Mouse (Mus musculus) left cerebral cortex, adult 9 months (tissue): ENCODE results near the gene Rsg1.

ENCODE experiments used
- DNase-seq, 2 experiments: peaks; one replicate each; pipeline ENCODE4 v3.0.0; 2022; ENCODE audit warnings: low spot score in 2 of 2

Rsg1 gene

GRCm38 (mm10) chr4:141247776-141248613, 34.2 kb downstream of the Rsg1 start:
- no peak for DNase-seq

GRCm38 (mm10) chr4:141248614-141248978, 34.8 kb downstream of the Rsg1 start:
- no peak for DNase-seq

GRCm38 (mm10) chr4:141249383-141249782, 35.6 kb downstream of the Rsg1 start:
- no peak for DNase-seq

- DNase-seq: no peak
Measured at GRCm38 (mm10) chr4:141251071-141251470, 37.3 kb downstream of the Rsg1 start.

GRCm38 (mm10) chr4:141252641-141253040, 38.9 kb downstream of the Rsg1 start:
- DNase-seq: no peak

- no peak for DNase-seq
Measured at GRCm38 (mm10) chr4:141254234-141254633, 40.5 kb downstream of the Rsg1 start.

GRCm38 (mm10) chr4:141257440-141257839, 43.7 kb downstream of the Rsg1 start:
- DNase-seq: no peak

GRCm38 (mm10) chr4:141259413-141259812, 45.7 kb downstream of the Rsg1 start:
- no peak for DNase-seq

- no peak for DNase-seq
Measured at GRCm38 (mm10) chr4:141260007-141260723, 46.4 kb downstream of the Rsg1 start.

GRCm38 (mm10) chr4:141262906-141263637, 49.3 kb downstream of the Rsg1 start:
- DNase-seq: no peak

GRCm38 (mm10) chr4:141265979-141266637, 52.4 kb downstream of the Rsg1 start:
- no peak for DNase-seq

- DNase-seq: no peak
Measured at GRCm38 (mm10) chr4:141267250-141267649, 53.5 kb downstream of the Rsg1 start.

GRCm38 (mm10) chr4:141267837-141268236, 54.1 kb downstream of the Rsg1 start:
- DNase-seq: peak; percentile 30 to 61

- DNase-seq: no peak
Measured at GRCm38 (mm10) chr4:141268350-141268749, 54.6 kb downstream of the Rsg1 start.

GRCm38 (mm10) chr4:141269080-141269479, 55.3 kb downstream of the Rsg1 start:
- no peak for DNase-seq

GRCm38 (mm10) chr4:141270201-141270940, 56.6 kb downstream of the Rsg1 start:
- DNase-seq: no peak

- DNase-seq: no peak
Measured at GRCm38 (mm10) chr4:141271228-141271627, 57.5 kb downstream of the Rsg1 start.

- no peak for DNase-seq
Measured at GRCm38 (mm10) chr4:141271721-141272120, 58.0 kb downstream of the Rsg1 start.

- no peak for DNase-seq
Measured at GRCm38 (mm10) chr4:141272878-141273277, 59.1 kb downstream of the Rsg1 start.

GRCm38 (mm10) chr4:141273296-141273695, 59.5 kb downstream of the Rsg1 start:
- DNase-seq: peak in 1 of 2 experiments; percentile 67
